In genomic region chr9:122615351-122615750, GRCm38 (mm10) we compare ENCODE assay signal across 8 mouse cellular contexts.
DNase-seq lines count a peak whose midpoint lies in the region; ATAC-seq lines count a peak whose summit lies in the region.

No protein-coding gene starts in this region.

- ATAC-seq in megakaryocyte, adult 5-6 weeks (ENCODE audit: poor library complexity, severe bottlenecking) = peak; percentile 64

- DNase-seq in kidney, adult 18-20 months = peak; percentile 60
- no peak for DNase-seq in kidney, adult 11 months
- DNase-seq in NIH3T3 (ENCODE audit: low read depth) = peak; percentile 9
- DNase-seq in cerebellum, postnatal 25 days = peak; percentile 30 to 54
- peak; percentile 34 for DNase-seq in kidney, adult 9 months
- DNase-seq in right cerebral cortex, postnatal 14 days = no peak
- DNase-seq in layer of hippocampus, adult 11-12 months (ENCODE audit: low spot score) = no peak

Comparison
In these comparisons a context has a peak if more than half of its experiments do, and no peak if none do; other contexts are left out.
1. DNase-seq: peak in kidney, adult 18-20 months (single experiment), NIH3T3 (single experiment), cerebellum, postnatal 25 days (2 of 2) and kidney, adult 9 months (single experiment); none in kidney, adult 11 months (single experiment), right cerebral cortex, postnatal 14 days (single experiment) and layer of hippocampus, adult 11-12 months (single experiment).